Mouse (Mus musculus): ENCODE results near the gene Dach1. TPM values are rescaled to one million over a fixed set of nuclear protein-coding genes. Genes with fewer than 3 reads are reported as not detected.

Dach1 gene
- total and polyA plus RNA-seq, 2 experiments from 2014 or later: 14.7 to 23.8 TPM

- Histone ChIP-seq H3K27me3 (ENCODE audit: insufficient read depth, low read length) (no peaks in the 10 kb centered on the region), H3K4me2 (ENCODE audit: low read depth, low read length) (no peak overlapping the region), H3K27ac (no peak overlapping the region), H3K4me1 (ENCODE audit: insufficient read depth, low read length) (no peaks in the 10 kb centered on the region), H3K9ac (replicated peaks; ENCODE audit: low read length) (no peak overlapping the region), H3K4me3 (ENCODE audit: low read length) (no peak overlapping the region), H3K9me3 (ENCODE audit: low read length) (no peaks in the 10 kb centered on the region), H3K36me3 (ENCODE audit: insufficient read depth, low read length) (no peaks in the 10 kb centered on the region)
- ATAC-seq (no peak), DNase-seq (ENCODE audit: low spot score) (no peak)
- no peak for TF ChIP-seq CTCF (IDR thresholded peaks at IDR 0.05; ENCODE audit: low read depth)
- WGBS: 52% methylated on average over 1 of the region's 1 CpGs
Observed at GRCm38 (mm10) chr14:98002021-98002680, 167.4 kb downstream of the Dach1 start.

DNA sequence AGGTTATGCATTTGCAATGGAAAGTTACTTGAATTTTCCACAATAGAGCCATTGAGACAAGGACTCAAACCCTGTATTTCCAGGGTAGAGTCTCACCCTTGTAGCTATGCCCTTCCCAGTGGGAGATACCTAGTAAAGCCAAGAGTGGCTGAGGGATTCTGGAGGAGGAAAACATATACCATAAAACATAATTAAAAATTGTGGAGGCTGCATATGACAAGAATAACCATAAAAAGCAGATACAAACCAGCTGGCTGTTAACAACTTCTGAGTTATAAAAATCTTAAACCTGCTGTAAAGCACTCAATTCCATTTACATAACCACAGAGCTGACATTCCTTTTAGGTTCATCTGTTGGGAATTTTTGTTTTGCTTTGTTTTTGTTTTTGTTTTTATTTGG lies 171.0 kb downstream of the Dach1 start:
- no peak overlapping the region for H3K4me3 ChIP-seq (ENCODE audit: low read length)
- no peak overlapping the region for H3K9ac ChIP-seq (replicated peaks; ENCODE audit: low read length)
- no peaks in the 10 kb centered on the region for H3K9me3 ChIP-seq (ENCODE audit: low read length)
- H3K4me2 ChIP-seq (ENCODE audit: low read depth, low read length): no peak overlapping the region
- H3K4me1 ChIP-seq (ENCODE audit: insufficient read depth, low read length): no peaks in the 10 kb centered on the region
- H3K27me3 ChIP-seq (ENCODE audit: insufficient read depth, low read length): no peaks in the 10 kb centered on the region
- no peak overlapping the region for H3K27ac ChIP-seq
- ATAC-seq (no peak), DNase-seq (ENCODE audit: low spot score) (no peak)
- no peak for TF ChIP-seq CTCF (IDR thresholded peaks at IDR 0.05; ENCODE audit: low read depth)
- H3K36me3 ChIP-seq (ENCODE audit: insufficient read depth, low read length): no peaks in the 10 kb centered on the region

DNA sequence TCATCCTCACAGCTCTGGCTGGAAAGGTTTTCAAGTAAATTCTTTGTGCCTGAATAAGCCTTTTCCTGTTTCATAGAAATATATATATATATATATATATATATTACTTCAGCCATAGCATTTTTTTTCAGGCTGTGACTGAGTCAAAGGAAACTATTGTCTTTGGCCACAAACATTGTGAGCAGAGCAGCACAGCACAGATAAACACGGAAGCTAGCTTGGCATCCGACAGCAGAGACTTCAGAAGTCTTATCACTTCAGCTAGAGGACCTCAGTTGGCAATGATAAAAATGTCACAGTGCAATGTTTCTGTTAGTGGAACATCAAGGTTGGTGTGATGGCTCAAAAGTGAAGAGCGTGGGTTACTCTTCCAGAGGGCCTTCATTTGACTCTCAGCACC lies 186.3 kb downstream of the Dach1 start:
- 77% methylated on average over 3 of the region's 3 CpGs for WGBS
- Histone ChIP-seq H3K36me3 (ENCODE audit: insufficient read depth, low read length) (no peaks in the 10 kb centered on the region), H3K4me1 (ENCODE audit: insufficient read depth, low read length) (no peaks in the 10 kb centered on the region), H3K27ac (no peak overlapping the region), H3K27me3 (ENCODE audit: insufficient read depth, low read length) (no peaks in the 10 kb centered on the region), H3K9ac (replicated peaks; ENCODE audit: low read length) (no peak overlapping the region), H3K9me3 (ENCODE audit: low read length) (no peaks in the 10 kb centered on the region), H3K4me2 (ENCODE audit: low read depth, low read length) (no peak overlapping the region), H3K4me3 (ENCODE audit: low read length) (no peak overlapping the region)
- no peak for TF ChIP-seq CTCF (IDR thresholded peaks at IDR 0.05; ENCODE audit: low read depth)
- DNase-seq (ENCODE audit: low spot score): no peak
- no peak for ATAC-seq

DNA sequence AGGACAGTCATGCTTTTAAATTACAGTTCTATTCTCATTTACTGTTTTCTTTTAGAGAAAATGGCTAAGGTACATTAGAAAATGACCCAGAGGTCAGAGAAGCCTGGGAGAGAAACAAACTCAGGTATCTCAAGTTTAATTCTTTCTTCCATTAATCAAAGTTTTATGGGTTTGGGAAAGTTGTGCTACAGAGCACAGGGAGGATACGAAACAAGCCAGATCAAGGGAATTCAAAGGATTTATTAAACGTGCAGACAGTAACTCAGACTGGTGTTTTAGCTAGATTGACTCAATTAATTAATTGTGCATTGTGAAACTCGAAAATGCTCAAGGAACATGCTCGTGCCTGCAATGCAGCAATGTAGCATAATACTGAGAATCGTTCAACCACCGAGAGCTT lies 186.9 kb downstream of the Dach1 start:
- TF ChIP-seq CTCF (IDR thresholded peaks at IDR 0.05; ENCODE audit: low read depth): no peak
- no peaks in the 10 kb centered on the region for H3K4me1 ChIP-seq (ENCODE audit: insufficient read depth, low read length)
- WGBS: 72% methylated on average over 6 of the region's 6 CpGs
- H3K9me3 ChIP-seq (ENCODE audit: low read length): no peaks in the 10 kb centered on the region
- H3K27me3 ChIP-seq (ENCODE audit: insufficient read depth, low read length): no peaks in the 10 kb centered on the region
- H3K4me2 ChIP-seq (ENCODE audit: low read depth, low read length): no peak overlapping the region
- H3K9ac ChIP-seq (replicated peaks; ENCODE audit: low read length): no peak overlapping the region
- no peaks in the 10 kb centered on the region for H3K36me3 ChIP-seq (ENCODE audit: insufficient read depth, low read length)
- no peak for DNase-seq (ENCODE audit: low spot score)
- no peak for ATAC-seq
- no peak overlapping the region for H3K4me3 ChIP-seq (ENCODE audit: low read length)
- no peak overlapping the region for H3K27ac ChIP-seq

GRCm38 (mm10) chr14:97980879-97981278 lies 188.7 kb downstream of the Dach1 start:
- no peak overlapping the region for H3K9ac ChIP-seq (replicated peaks; ENCODE audit: low read length)
- no peak for TF ChIP-seq CTCF (IDR thresholded peaks at IDR 0.05; ENCODE audit: low read depth)
- no peaks in the 10 kb centered on the region for H3K9me3 ChIP-seq (ENCODE audit: low read length)
- DNase-seq (ENCODE audit: low spot score) (no peak), ATAC-seq (no peak)
- WGBS: 51% methylated on average over 4 of the region's 4 CpGs
- H3K27me3 ChIP-seq (ENCODE audit: insufficient read depth, low read length): no peaks in the 10 kb centered on the region
- no peak overlapping the region for H3K4me2 ChIP-seq (ENCODE audit: low read depth, low read length)
- no peak overlapping the region for H3K4me3 ChIP-seq (ENCODE audit: low read length)
- H3K4me1 ChIP-seq (ENCODE audit: insufficient read depth, low read length): no peaks in the 10 kb centered on the region
- no peaks in the 10 kb centered on the region for H3K36me3 ChIP-seq (ENCODE audit: insufficient read depth, low read length)
- no peak overlapping the region for H3K27ac ChIP-seq

- no peaks in the 10 kb centered on the region for H3K4me1 ChIP-seq (ENCODE audit: insufficient read depth, low read length)
- no peaks in the 10 kb centered on the region for H3K9me3 ChIP-seq (ENCODE audit: low read length)
- no peak for DNase-seq (ENCODE audit: low spot score)
- ATAC-seq: no peak
- no peak overlapping the region for H3K4me2 ChIP-seq (ENCODE audit: low read depth, low read length)
- no peaks in the 10 kb centered on the region for H3K36me3 ChIP-seq (ENCODE audit: insufficient read depth, low read length)
- no peaks in the 10 kb centered on the region for H3K27me3 ChIP-seq (ENCODE audit: insufficient read depth, low read length)
- H3K27ac ChIP-seq: no peak overlapping the region
- 24% methylated on average over 1 of the region's 1 CpGs for WGBS
- H3K4me3 ChIP-seq (ENCODE audit: low read length): no peak overlapping the region
- H3K9ac ChIP-seq (replicated peaks; ENCODE audit: low read length): no peak overlapping the region
- no peak for TF ChIP-seq CTCF (IDR thresholded peaks at IDR 0.05; ENCODE audit: low read depth)
Observed at GRCm38 (mm10) chr14:97976091-97976490, 193.5 kb downstream of the Dach1 start.

GRCm38 (mm10) chr14:97975447-97975846 lies 194.1 kb downstream of the Dach1 start:
- Histone ChIP-seq H3K9me3 (ENCODE audit: low read length) (no peaks in the 10 kb centered on the region), H3K36me3 (ENCODE audit: insufficient read depth, low read length) (no peaks in the 10 kb centered on the region), H3K4me3 (ENCODE audit: low read length) (no peak overlapping the region), H3K9ac (replicated peaks; ENCODE audit: low read length) (no peak overlapping the region), H3K4me1 (ENCODE audit: insufficient read depth, low read length) (no peaks in the 10 kb centered on the region), H3K27ac (no peak overlapping the region), H3K4me2 (ENCODE audit: low read depth, low read length) (no peak overlapping the region), H3K27me3 (ENCODE audit: insufficient read depth, low read length) (no peaks in the 10 kb centered on the region)
- peak; percentile 34 for DNase-seq (ENCODE audit: low spot score)
- no peak for ATAC-seq
- TF ChIP-seq CTCF (IDR thresholded peaks at IDR 0.05; ENCODE audit: low read depth): no peak
- WGBS: 47% methylated on average over 7 of the region's 7 CpGs
